Mouse (Mus musculus) layer of hippocampus, adult 11-12 months (tissue): ENCODE results near the gene Gm17482.

Source experiments
- DNase-seq: peaks from one replicate; pipeline ENCODE4 v3.0.0; 2022; ENCODE audit warnings: low spot score

Gm17482 gene

DNA sequence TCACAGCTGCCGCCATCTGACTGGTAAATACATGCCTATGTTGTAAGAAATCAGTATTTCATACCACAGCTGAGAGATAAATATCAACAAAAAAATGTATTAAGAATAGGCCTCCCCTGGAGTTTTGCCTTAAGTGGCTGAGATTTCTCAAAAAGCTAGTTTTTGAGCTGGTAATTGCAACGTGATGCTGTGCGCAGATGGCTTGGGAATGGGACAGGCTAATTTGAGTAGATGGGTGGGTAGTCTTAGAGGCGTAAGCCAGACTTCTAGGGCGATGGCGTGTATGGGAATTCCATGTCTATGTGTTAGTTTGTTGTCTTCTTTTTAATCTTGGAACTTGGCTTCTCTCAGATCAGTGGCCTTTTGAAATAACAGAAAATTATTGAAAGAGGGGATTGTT is 64.7 kb downstream of the Gm17482 start:
- DNase-seq: no peak

DNA sequence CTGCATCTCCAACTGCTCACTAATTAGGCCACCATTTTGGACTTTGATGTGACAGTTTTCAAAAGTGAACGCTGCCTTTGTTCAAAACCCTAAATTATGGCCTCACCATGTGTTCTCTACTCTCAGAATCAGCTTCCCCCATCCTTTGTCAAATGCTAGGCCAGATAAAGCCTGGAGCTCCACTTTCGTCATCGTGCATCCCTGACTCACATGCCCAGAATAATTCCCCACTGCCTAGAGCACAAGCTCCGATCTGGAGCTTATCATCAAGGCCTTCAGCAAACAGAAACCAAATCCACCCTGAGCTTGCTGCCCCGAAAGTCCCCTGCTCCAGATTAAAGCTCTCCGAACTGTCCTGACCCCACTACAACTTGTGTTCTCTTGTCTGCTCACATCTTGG is 65.5 kb downstream of the Gm17482 start:
- no peak for DNase-seq

DNA sequence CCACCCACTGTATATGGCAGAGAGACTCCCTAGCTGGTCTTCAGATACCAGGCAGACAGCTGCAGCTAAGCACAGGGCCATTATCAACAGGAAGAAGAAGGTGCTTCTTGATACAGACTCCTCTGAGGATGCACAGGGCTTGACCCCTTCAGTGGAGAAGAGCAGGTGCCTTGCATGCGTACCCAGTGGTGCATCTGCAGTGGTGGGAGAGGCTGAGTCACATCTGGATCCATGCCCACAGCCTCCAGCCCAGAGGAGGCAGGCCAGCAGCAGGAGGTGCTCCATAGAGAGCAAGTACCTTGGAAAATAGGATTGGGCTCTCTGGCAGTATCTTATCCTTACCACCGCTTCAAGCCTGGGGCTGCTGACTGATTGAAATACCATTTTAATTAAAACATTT is 66.7 kb downstream of the Gm17482 start:
- no peak for DNase-seq

DNA sequence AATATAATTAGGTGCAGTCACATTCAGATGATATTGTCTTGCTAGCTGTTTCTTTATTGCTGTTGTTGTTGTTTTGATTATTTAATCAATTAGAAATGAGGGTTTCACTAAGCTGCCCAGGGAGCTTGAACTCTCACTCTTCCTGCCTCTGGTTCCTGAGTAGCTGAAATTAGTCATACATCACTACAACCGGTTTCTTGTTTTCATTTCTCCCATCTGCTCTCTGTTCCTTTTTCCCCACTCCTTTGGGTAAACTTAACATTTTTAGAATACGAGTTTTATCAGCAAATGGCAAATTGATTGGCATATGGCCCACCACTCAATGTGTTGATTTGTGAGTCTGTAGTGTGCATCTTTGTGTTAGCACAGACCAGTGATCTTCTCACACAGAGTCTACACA is 80.0 kb downstream of the Gm17482 start:
- no peak for DNase-seq
